Mouse (Mus musculus) forebrain, postnatal 0 days (tissue): ENCODE measurements at regions not wholly inside any gene's neighbourhood (a gene's known extent, or its start where the extent isn't known, plus 50 kb on each side); places are given as distances from the start of the nearest gene placed in this dataset.

ENCODE experiments used
- ATAC-seq: fragments of 200-750 bp; cut with Nextera tagmentation; 2 replicates; pipeline ENCODE4 v1.8.0; 2017; ENCODE audit warnings: mild to moderate bottlenecking, moderate library complexity
- DNase-seq: peaks from one replicate; pipeline ENCODE4 v3.0.0-alpha.2; 2015
- H3K27ac ChIP-seq: fragments of 300-500 bp; sonication (generic); 2 replicates; pipeline ENCODE4 v1.5.1; 2014; ENCODE audit warnings: low read depth, mild to moderate bottlenecking, antibody characterized with exemption, low read length, moderate library complexity, mixed read lengths
- H3K27me3 ChIP-seq: fragments of 300-500 bp; sonication (generic); 2 replicates; pipeline ENCODE4 v1.6.1; 2014; ENCODE audit warnings: mild to moderate bottlenecking, low read length, mixed read lengths; ENCODE audit not compliant: insufficient read depth
- H3K36me3 ChIP-seq: fragments of 300-500 bp; sonication (generic); 2 replicates; pipeline ENCODE4 v1.6.1; 2014; ENCODE audit warnings: mild to moderate bottlenecking, moderate library complexity; ENCODE audit not compliant: insufficient read depth
- H3K4me1 ChIP-seq: fragments of 300-500 bp; sonication (generic); 2 replicates; pipeline ENCODE4 v1.6.1; 2014; ENCODE audit warnings: antibody characterized with exemption; ENCODE audit not compliant: insufficient read depth
- H3K4me2 ChIP-seq: fragments of 300-500 bp; sonication (generic); 2 replicates; pipeline ENCODE4 v1.6.1; 2014; ENCODE audit warnings: low read depth, mild to moderate bottlenecking, moderate library complexity
- H3K4me3 ChIP-seq: fragments of 300-500 bp; sonication (generic); 2 replicates; pipeline ENCODE4 v1.5.1; 2014; ENCODE audit warnings: low read depth, low read length, mixed read lengths
- H3K9ac ChIP-seq: fragments of 300-500 bp; sonication (generic); 2 replicates; pipeline ENCODE4 v1.6.1; 2014; ENCODE audit warnings: mild to moderate bottlenecking
- H3K9me3 ChIP-seq: fragments of 300-500 bp; sonication (generic); 2 replicates; pipeline ENCODE4 v1.6.1; 2016; ENCODE audit warnings: low read length
- CTCF ChIP-seq: sonication (generic); IDR thresholded peaks from 2 replicates; pipeline ENCODE4 v1.5.1; 2016; ENCODE audit warnings: antibody characterized with exemption, control low read depth, low read depth
- WGBS: fragments of 180-500 bp; shearing (Covaris S2); extraction: QIAGEN DNeasy Blood & Tissue Kit; methylation state at CpG from one replicate; pipeline ENCODE4 v1.1.7; 2014; 5-methylcytosine and 5-hydroxymethylcytosine counted together

- WGBS, result 65% methylated on average over 10 of the region's 10 CpGs
- Histone ChIP-seq H3K27me3 (no peaks in the 10 kb centered on the region), H3K36me3 (no peaks in the 10 kb centered on the region), H3K27ac (no peak overlapping the region), H3K9me3 (no peaks in the 10 kb centered on the region), H3K4me1 (no peaks in the 10 kb centered on the region), H3K4me3 (no peak overlapping the region), H3K9ac (no peak overlapping the region), H3K4me2 (no peak overlapping the region)
- ATAC-seq, result peak; percentile 38
- peak; percentile 4 for DNase-seq
- no peak for TF ChIP-seq CTCF
These were observed 123.0 kb downstream of the Tbx18 start for GRCm38 (mm10) chr9:87607878-87608631.

GRCm38 (mm10) chr9:87575591-87575990 lies 155.5 kb downstream of the Tbx18 start:
- no peaks in the 10 kb centered on the region for H3K27me3 ChIP-seq
- 66% methylated on average over 2 of the region's 2 CpGs for WGBS
- H3K4me2 ChIP-seq, result no peak overlapping the region
- H3K27ac ChIP-seq, result no peak overlapping the region
- H3K4me3 ChIP-seq, result no peak overlapping the region
- no peaks in the 10 kb centered on the region for H3K36me3 ChIP-seq
- H3K9me3 ChIP-seq, result no peaks in the 10 kb centered on the region
- no peak for TF ChIP-seq CTCF
- no peak for ATAC-seq
- H3K4me1 ChIP-seq, result no peaks in the 10 kb centered on the region
- H3K9ac ChIP-seq, result no peak overlapping the region
- no peak for DNase-seq

- Histone ChIP-seq H3K4me1 (no peaks in the 10 kb centered on the region), H3K9ac (no peak overlapping the region), H3K4me2 (no peak overlapping the region), H3K36me3 (no peaks in the 10 kb centered on the region), H3K4me3 (no peak overlapping the region), H3K27ac (no peak overlapping the region), H3K9me3 (no peaks in the 10 kb centered on the region), H3K27me3 (no peaks in the 10 kb centered on the region)
- ATAC-seq, result no peak
- 30% methylated on average over 2 of the region's 2 CpGs for WGBS
- no peak for DNase-seq
- TF ChIP-seq CTCF, result no peak
These were observed 156.7 kb downstream of the Tbx18 start for GRCm38 (mm10) chr9:87574250-87574864.

GRCm38 (mm10) chr9:87563244-87563643 lies 167.8 kb downstream of the Tbx18 start:
- ATAC-seq (no peak), DNase-seq (no peak)
- no peak overlapping the region for H3K4me2 ChIP-seq
- no peak overlapping the region for H3K9ac ChIP-seq
- no peak overlapping the region for H3K4me3 ChIP-seq
- 71% methylated on average over 3 of the region's 3 CpGs for WGBS
- no peak for TF ChIP-seq CTCF
- no peaks in the 10 kb centered on the region for H3K36me3 ChIP-seq
- H3K4me1 ChIP-seq, result no peaks in the 10 kb centered on the region
- H3K27me3 ChIP-seq, result no peaks in the 10 kb centered on the region
- H3K27ac ChIP-seq, result no peak overlapping the region
- no peaks in the 10 kb centered on the region for H3K9me3 ChIP-seq

- H3K27ac ChIP-seq, result no peak overlapping the region
- ATAC-seq (no peak), DNase-seq (no peak)
- no peaks in the 10 kb centered on the region for H3K27me3 ChIP-seq
- H3K9ac ChIP-seq, result no peak overlapping the region
- no peaks in the 10 kb centered on the region for H3K36me3 ChIP-seq
- no peak overlapping the region for H3K4me2 ChIP-seq
- H3K4me3 ChIP-seq, result no peak overlapping the region
- H3K9me3 ChIP-seq, result no peaks in the 10 kb centered on the region
- TF ChIP-seq CTCF, result no peak
- no peaks in the 10 kb centered on the region for H3K4me1 ChIP-seq
- 87% methylated on average over 6 of the region's 6 CpGs for WGBS
These were observed 168.3 kb downstream of the Tbx18 start for GRCm38 (mm10) chr9:87562796-87563195.

GRCm38 (mm10) chr9:87557841-87558240 lies 173.2 kb downstream of the Tbx18 start:
- Histone ChIP-seq H3K4me2 (no peak overlapping the region), H3K9ac (no peak overlapping the region), H3K27me3 (no peaks in the 10 kb centered on the region), H3K4me3 (no peak overlapping the region), H3K4me1 (no peaks in the 10 kb centered on the region), H3K9me3 (no peaks in the 10 kb centered on the region), H3K36me3 (no peaks in the 10 kb centered on the region), H3K27ac (no peak overlapping the region)
- ATAC-seq (peak; percentile 54), DNase-seq (peak; percentile 1)
- WGBS, result 86% methylated on average over 12 of the region's 12 CpGs
- no peak for TF ChIP-seq CTCF

GRCm38 (mm10) chr9:87556953-87557394 lies 174.1 kb downstream of the Tbx18 start:
- TF ChIP-seq CTCF, result no peak
- no peak overlapping the region for H3K4me2 ChIP-seq
- no peaks in the 10 kb centered on the region for H3K27me3 ChIP-seq
- WGBS, result 18% methylated on average over 8 of the region's 8 CpGs
- H3K36me3 ChIP-seq, result no peaks in the 10 kb centered on the region
- no peaks in the 10 kb centered on the region for H3K4me1 ChIP-seq
- H3K9ac ChIP-seq, result no peak overlapping the region
- DNase-seq (no peak), ATAC-seq (no peak)
- H3K4me3 ChIP-seq, result no peak overlapping the region
- no peak overlapping the region for H3K27ac ChIP-seq
- H3K9me3 ChIP-seq, result no peaks in the 10 kb centered on the region
